Mouse (Mus musculus): ENCODE results near the gene Kmt5b.
A peak's percentile ranks its signal among the peaks of the same experiment; 100 is the strongest.

Kmt5b gene

DNA sequence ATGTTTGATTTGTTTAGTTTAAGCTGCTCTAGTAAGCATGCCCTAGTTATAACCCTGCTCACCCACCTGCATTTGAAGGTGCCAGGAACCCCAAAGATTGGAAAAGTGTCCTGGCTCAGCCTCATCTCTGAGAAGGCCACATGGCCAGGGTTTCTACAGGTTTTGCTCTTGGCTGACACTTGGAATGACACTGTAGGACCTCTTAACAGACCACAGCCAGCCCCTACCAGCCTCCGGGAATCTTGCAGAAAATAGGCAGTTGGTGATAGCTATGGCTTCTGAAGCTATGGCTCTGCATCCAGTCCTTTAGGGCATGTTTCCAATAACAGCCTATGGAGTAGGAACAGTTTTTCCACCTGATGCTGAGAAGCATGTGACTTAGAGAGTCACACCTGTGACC is 77.6 kb downstream of the Kmt5b start:
- no peak for DNase-seq (ENCODE audit: low spot score)

DNA sequence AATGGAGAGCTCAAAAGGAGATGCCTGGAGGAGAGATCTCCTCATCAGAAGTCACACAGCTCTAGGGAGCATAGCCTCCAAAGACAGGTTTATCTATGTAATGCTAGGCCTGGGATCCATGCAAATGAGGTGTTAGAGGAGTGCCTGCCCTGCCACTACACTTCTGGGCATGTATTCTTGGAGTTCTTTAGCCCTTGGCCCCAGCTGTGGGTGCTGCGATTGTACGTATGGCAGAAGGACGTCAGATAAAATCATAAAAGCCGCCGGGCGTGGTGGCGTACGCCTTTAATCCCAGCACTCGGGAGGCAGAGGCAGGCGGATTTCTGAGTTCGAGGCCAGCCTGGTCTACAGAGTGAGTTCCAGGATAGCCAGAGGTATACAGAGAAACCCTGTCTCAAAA is 78.1 kb downstream of the Kmt5b start:
- DNase-seq (ENCODE audit: low spot score), result no peak

DNA sequence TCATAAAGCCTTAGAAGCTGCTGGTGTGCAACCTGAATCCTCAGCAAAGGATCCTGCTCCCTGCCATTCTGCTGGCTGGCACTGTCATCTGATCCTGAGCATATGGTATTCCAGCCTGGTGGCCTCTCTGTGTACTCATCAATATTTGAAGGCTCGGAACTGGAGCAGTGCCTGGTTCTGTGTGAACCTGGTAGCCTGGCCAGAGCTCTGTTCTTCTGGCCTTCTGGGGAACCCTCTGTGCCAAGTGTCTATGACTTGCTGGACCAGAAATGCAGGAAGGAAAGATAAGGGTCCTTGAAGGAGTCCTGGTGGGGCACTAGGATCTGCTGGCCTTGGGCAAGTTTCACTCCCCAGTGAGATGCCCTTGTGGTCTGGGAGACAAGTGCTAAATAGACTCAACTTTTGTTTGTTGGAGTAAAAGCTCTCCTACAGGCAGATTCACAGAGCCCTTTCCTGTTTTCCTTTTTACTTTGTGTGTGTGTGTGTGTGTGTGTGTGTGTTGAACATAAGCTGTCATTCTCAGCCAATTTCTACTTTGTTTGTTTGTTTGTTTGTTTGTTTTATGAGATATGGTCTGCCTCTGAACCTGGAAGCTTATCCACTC is 78.7 kb downstream of the Kmt5b start:
- DNase-seq (ENCODE audit: low spot score), result no peak

DNA sequence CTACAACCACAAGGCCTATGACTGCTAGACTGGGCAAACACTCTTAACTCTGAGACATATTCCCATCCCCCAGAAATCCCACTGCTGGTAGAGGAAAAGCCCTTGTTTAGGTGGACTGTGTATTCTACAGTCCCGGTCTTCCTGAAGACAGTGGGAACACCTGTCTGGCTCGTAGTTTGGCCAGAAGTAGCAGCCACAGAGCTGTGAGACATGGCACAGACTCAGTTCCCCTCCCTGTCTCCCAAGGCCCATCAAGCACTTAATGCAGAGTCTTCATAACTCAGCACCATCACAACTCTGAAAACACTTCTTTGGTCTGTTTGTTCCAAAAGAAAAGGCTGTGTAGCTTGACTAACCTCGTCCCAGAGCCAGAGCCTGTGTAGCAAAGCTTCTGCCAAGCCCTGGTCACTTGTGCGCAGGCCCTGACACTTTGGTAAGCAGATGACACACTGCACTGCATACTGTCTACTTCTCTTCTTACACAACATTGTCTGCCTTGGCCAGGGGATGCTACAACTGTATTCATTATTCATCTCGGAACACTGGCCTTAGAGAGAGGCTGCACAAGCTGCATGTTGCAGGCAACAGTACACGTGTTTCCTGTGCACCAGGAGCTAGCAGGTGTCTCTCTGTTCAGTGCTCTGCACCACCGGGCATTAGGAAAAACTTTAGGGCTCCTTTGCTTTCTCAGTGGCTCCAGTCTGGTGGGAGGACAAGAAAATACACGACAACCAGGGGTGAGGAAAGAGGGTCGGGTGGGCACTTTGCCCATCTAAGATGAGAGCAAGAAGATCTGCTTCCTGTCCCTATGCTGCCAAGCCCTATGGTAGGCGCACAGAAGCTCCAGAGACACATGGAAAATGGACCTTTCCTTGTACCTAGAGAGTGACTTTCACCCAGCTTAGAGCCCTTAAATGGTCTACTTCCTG is 79.7 kb downstream of the Kmt5b start:
- no peak for DNase-seq (ENCODE audit: low spot score)

DNA sequence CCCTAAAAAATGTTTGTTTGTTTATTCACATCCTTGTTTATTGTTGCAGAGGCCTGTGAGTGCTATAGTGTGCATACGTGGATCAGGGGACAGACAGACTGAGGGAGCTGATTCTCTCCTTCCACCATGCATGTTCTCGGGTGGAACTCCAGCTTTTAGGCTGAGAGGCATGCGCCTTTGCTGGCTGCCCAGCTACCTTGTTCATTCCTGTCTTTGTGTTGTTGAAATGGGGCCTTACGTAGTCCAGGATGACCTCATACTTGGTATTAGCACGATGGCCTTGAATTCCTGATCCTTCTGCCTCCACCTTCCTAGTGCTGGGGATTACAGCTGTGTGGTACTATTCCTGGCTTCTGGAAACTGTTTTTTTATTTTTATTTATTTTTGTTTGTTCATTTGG is 80.5 kb downstream of the Kmt5b start:
- DNase-seq (ENCODE audit: low spot score), result no peak

DNA sequence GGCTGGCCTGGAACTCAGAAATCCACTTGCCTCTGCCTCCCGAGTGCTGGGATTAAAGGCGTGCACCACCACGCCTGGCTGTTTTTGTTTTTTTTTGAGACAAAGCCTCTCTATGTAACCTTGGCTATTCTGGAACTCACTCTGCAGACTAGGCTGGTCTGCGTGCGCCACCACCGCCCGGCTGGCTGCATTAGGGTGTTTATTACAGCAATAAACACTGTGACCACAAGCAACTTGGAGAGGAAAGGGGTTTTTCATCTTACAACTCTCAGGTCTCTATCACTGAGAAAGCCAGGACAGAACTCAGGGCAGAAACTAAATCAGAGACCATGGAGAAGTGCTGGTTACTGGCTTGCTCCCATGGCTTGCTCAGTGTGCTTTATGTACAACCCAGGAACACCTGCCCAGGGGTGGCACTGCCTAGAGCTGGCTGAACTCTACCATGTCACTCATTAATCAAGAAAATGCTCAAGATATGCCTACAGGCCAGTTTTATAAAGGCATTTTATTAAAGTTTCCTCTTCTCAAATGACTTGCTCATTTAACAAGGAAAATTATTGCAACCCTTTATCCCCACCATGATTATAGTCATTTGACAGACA is 81.1 kb downstream of the Kmt5b start:
- no peak for DNase-seq (ENCODE audit: low spot score)

DNA sequence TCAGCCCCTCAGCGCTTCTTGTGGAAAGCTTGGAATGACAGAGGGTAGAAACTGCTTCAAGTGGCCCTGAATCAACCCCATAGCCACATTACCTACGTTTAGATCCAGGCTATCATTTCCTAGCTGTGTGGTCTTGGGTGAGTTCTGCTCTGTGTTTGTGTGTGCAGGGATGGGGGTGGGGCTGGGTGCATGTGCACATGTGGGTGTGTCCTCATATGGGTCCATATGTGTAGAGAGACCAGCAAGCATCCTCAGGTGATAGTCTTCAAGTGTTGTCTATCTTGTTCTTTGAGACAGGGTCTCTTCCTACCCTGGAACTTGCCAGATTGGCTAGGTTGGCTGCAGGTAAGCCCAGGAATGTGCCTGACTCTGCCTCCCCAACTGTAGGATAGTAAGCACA is 82.0 kb downstream of the Kmt5b start:
- no peak for DNase-seq (ENCODE audit: low spot score)

DNA sequence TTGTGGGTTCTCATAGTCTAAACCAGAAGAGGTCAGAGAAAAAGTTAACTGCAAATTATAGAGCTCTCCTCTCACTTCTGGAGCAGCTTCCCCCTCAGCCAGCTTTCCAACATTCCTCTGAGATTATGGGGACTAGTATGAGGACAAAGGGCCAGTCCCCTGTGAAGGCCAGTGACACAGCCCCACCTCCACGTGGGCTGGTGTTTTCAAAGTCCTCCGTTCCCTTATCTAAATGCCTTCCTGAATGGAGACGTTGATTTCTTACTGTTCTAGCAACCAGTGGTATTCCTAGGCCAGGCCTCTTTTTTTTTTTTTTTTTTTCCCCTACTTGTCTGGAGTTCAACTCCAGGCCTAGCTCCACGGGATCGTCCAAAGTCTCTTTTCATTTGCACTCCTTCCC is 82.9 kb downstream of the Kmt5b start:
- no peak for DNase-seq (ENCODE audit: low spot score)

DNA sequence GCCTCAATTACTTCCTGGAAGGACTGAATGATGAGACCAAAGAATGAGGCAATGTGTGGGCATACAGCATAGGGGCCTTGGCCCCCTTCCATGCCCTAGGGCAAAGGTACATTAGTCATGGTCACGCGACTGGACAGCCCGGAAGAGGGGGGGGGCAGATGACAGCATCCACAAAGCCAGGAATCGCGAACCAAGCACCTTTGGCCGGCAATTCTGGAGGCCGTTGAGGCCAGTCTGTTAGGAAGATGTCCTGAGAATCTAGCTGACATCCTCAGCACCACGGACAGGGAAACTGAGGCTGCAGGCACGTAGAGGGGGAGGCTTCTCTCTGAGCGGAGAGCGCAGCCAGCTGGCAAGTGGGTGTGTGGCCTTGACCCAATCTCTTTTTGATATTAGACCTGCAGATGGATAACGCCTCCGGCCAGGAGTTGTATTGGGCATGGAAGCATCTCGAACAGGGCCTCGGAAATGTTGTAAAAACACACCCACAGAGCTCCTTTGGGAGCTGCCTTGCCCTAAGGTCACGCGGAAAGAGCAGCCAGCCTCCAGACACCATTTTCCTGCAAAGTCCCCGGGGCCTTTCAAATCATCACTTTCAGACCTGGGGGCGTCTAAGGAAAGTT is 83.7 kb downstream of the Kmt5b start:
- peak; percentile 2 for DNase-seq (ENCODE audit: low spot score)

DNA sequence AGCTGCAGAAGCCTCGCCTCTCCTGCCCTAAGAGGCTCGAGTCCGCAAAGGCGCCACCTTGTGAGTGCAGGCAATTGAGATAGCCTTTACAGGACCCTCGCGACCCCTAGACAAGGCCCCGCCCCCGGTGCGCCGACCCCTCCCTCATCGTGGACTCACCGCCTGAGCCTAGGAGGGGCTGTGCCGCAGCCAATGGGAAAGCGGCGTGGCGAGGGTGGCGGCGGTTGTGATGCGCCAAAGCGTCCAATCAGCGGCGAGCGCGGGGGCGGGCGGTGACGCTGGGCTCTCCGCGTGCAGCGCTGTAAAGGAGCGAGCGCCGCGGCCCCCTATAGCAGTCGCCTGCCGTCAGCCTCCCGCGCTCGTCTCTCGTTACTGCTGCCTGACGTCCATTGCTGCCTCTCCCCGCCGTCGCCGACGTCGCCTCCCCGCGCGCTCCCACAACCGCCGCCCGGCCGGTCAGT is 84.3 kb downstream of the Kmt5b start, which contains the start of gene Chka:
Gene Chka (plus strand): TSS at position 272 of the 461 bp plus-strand sequence.
- peak; percentile 89 for DNase-seq (ENCODE audit: low spot score)

DNA sequence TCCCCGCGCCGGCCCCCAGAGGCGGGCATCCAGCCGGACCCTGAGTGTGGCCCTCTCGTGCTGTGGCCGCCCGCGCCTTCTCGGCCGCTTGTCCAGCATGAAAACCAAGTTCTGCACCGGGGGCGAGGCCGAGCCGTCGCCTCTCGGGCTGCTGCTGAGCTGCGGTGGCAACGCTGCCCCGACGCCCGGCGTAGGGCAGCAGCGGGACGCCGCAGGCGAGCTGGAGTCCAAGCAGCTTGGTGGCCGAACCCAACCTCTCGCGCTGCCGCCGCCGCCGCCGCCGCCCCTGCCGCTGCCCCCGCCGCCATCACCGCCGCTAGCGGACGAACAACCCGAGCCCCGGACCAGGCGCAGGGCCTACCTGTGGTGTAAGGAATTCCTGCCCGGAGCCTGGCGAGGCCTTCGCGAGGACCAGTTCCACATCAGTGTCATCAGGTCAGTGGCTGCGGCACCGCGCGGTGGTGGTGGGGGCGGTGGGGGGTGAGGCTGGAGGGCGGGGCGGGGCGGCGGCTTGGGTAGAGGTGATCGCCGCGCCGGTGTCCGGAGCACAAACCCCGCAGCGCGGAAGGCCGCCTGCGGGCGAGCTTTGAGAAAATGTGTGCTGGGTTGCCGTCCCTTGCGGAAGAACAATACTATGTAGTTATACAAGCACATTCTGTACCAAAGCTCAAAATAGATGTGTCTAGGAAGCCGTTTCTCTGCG is 84.9 kb downstream of the Kmt5b start:
- DNase-seq (ENCODE audit: low spot score), result peak; percentile 35

DNA sequence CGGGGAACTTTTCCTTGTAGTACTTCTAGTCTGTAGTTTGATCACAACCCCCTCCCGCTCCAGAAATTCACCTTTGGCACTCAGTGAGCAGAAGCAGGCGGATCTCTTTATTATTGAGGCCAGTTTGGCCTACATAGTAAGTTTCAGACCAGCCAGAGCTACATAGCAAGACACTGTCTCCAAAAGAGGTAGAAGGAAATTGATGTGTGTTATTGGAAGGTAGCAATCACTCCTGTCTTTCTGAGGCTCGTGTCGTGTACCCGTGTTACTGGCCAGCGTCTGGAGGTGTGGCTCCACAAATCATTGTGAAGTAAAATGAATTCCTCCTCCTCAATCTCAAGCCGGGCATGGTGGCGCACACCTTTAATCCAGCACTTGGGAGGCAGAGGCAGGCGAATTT is 85.9 kb downstream of the Kmt5b start:
- no peak for DNase-seq (ENCODE audit: low spot score)

DNA sequence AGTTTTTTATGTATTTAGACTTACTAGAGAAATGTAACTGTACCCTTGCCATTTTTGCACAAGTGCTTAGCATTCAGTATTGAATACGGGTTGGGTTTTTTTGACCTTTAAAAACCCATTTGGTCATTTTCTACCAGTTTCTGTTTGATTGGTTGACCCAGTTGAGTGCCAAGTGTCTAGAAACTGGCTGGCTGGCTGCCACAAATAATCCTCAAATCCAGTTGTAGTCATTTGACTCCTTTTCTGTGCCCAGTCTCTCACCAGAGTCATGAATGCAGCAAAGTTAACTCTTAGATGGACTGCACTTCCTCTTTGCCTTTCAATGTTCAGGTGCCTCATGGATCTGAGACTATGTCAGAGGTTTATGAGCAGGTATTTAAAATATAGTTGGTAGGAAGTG is 86.7 kb downstream of the Kmt5b start:
- no peak for DNase-seq (ENCODE audit: low spot score)

DNA sequence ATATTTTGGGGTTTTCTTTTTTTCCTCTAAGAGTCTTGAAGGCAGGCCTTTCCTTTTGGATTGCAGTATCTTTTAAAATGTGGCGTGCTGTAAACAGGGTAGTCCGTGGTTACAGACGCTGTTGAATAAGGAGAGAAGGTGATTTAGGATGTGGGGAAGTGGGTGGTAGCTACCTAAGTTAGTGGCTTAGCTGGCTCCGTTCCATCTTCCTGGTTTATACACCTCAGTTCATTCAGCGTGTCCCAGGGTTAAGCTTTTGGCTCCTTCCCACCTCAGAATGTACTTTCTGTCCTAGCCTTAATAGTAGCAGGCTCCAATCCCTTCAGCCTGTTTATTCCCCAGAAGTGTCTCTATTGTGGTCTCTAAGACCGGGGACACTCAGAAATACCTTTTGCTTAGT is 87.9 kb downstream of the Kmt5b start:
- no peak for DNase-seq (ENCODE audit: low spot score)

DNA sequence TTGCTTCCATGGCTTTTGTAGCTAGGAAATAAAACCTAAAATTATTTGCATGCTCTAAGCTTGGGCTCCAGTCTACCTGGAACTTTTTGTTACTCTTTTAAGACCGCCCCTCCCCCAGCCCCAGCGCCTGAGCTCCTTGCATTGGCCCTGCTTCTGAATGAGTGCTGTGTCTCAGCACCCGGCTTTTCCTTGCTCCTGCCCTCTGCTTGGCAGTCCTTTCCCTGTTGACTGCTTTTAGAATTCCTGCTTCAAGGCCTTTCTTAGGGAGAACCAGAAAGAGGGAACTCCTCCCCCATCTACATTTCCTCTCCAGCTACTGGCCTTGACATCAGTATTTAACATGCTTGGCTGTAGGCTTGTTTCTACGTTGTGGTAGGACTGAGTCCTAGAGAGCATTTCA is 88.4 kb downstream of the Kmt5b start:
- no peak for DNase-seq (ENCODE audit: low spot score)

DNA sequence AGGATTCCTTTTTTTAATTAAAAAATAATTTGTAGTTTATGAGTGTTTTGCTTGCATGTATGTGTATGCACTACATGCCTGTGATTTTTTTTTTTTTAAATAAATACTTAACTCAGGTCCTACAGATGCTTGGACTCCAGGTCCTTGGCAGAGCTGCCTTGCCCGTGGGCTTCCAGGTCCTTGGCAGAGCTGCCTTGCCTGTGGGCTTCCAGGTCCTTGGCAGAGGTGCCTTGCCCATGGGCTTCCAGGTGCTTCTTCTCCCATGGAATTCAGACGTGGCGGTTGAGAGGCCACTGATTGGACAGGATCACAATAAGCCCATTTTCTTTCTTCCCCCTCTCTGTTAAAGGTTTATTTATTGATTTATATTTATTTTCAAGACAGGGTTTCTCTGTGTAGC is 90.0 kb downstream of the Kmt5b start:
- no peak for DNase-seq (ENCODE audit: low spot score)

DNA sequence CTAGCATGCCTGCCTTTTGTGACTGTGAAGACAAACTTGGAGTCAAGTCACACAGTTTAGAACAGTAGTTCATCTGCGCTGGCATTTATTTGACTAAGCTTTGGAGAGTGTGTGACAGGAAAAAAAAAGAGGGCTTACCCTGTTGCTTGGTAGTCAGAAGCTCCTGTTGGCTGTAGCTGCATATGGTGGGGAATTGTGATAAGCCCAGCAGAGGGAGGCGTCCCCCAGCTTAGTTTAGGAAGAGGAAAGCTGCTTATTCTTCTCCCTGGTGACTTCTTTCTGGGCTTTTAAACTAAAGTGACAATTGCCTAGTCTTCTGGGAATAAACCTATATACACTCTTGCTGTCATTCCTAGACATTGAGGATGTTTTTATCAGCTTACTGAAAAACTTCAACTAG is 95.5 kb downstream of the Kmt5b start:
- no peak for DNase-seq (ENCODE audit: low spot score)

DNA sequence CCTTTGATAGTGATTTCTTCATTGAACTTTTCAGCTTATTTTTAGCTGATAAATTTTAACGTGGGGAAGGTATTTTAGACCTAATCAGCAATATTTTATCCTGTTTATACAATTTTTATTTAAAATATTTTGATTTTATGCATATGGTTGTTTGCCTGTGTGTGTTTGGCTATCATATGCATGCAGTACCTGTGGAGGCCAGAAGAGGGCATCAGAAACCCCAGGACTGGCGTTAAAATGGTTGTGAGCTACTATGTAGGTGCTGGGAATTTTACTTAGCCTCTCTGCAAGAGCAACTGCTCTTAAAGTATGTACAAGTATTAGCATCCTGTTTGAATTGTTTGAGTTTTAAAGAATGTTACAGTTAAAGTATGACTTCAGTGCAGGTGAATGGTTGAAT is 97.7 kb downstream of the Kmt5b start:
- no peak for DNase-seq (ENCODE audit: low spot score)
